Mouse (Mus musculus): Measurements from ENCODE around the gene Eme2.
"Not testable (repeated sequence)": the region's sequence is repeated elsewhere in the genome, so short reads cannot be mapped to it uniquely, and the experiment has no call there.

Eme2 gene
- long read RNA-seq, experiment 1, transcript Eme2-202 (8 exons, 1,521 nt), result major isoform, 5 of 11 reads
- long read RNA-seq, experiment 1, partial matches to known transcripts, result 3 of 11 reads
- long read RNA-seq, experiment 1, other reads (novel, unspliced or antisense), result 3 of 11 reads
- long read RNA-seq, experiment 2, full-length matches to known transcripts, result 7 of 11 reads
- long read RNA-seq, experiment 2, partial matches to known transcripts, result 1 of 11 reads
- long read RNA-seq, experiment 2, other reads (novel, unspliced or antisense), result 3 of 11 reads

- intact Hi-C loops (cut with DNase I), result loop anchor here (5.0 kb wide), 1 partner anchor 37 kb away; no protein-coding TSS in a partner anchor
Measured at GRCm38 (mm10) chr17:24894995-24895547, at the start of gene Eme2, which contains the start of gene Mrps34. Eme2 (minus strand) TSS chr17:24895087. Mrps34 (plus strand) TSS chr17:24895116.

- intact Hi-C loops (cut with DNase I), result not testable (repeated sequence)
Measured at GRCm38 (mm10) chr17:24943589-24943988, 48.7 kb upstream of the Eme2 start.

GRCm38 (mm10) chr17:24943036-24943435 lies 48.1 kb upstream of the Eme2 start:
- intact Hi-C loops (cut with DNase I), result no loop called here

- intact Hi-C loops (cut with DNase I), result not testable (repeated sequence)
Measured at GRCm38 (mm10) chr17:24942453-24942852, 47.6 kb upstream of the Eme2 start.

GRCm38 (mm10) chr17:24937266-24937665 lies 42.4 kb upstream of the Eme2 start:
- intact Hi-C loops (cut with DNase I), result no loop called here

GRCm38 (mm10) chr17:24936259-24937237 lies 41.7 kb upstream of the Eme2 start, which contains the start of gene Mapk8ip3:
Mapk8ip3 (minus strand) TSS chr17:24936977.
- intact Hi-C loops (cut with DNase I), result no loop called here

- intact Hi-C loops (cut with DNase I), result no loop called here
Measured at GRCm38 (mm10) chr17:24935666-24936065, 40.8 kb upstream of the Eme2 start.

- intact Hi-C loops (cut with DNase I), result loop anchor here (5.0 kb wide), 1 partner anchor 38 kb away; the partner anchor contains the start of genes Eme2, Mrps34 and Nme3
Measured at GRCm38 (mm10) chr17:24934926-24935325, 40.0 kb upstream of the Eme2 start.

- intact Hi-C loops (cut with DNase I), result loop anchor here (5.0 kb wide), 1 partner anchor 36 kb away; the partner anchor contains the start of genes Eme2, Mrps34 and Nme3
Measured at GRCm38 (mm10) chr17:24933163-24933562, 38.3 kb upstream of the Eme2 start.

GRCm38 (mm10) chr17:24932431-24932830 lies 37.5 kb upstream of the Eme2 start:
- intact Hi-C loops (cut with DNase I), result loop anchor here (5.0 kb wide), 1 partner anchor 35 kb away; the partner anchor contains the start of genes Eme2, Mrps34 and Nme3

- intact Hi-C loops (cut with DNase I), result no loop called here
Measured at GRCm38 (mm10) chr17:24929506-24929905, 34.6 kb upstream of the Eme2 start.

GRCm38 (mm10) chr17:24923246-24923645 lies 28.4 kb upstream of the Eme2 start:
- intact Hi-C loops (cut with DNase I), result no loop called here

- intact Hi-C loops (cut with DNase I), result no loop called here
Measured at GRCm38 (mm10) chr17:24913984-24914383, 19.1 kb upstream of the Eme2 start.

- intact Hi-C loops (cut with DNase I), result no loop called here
Measured at GRCm38 (mm10) chr17:24907591-24907990, 12.7 kb upstream of the Eme2 start.

- intact Hi-C loops (cut with DNase I), result no loop called here
Measured at GRCm38 (mm10) chr17:24903767-24904166, 8.9 kb upstream of the Eme2 start.

- intact Hi-C loops (cut with DNase I), result no loop called here
Measured at GRCm38 (mm10) chr17:24902671-24903474, 8.0 kb upstream of the Eme2 start.

- intact Hi-C loops (cut with DNase I), result no loop called here
Measured at GRCm38 (mm10) chr17:24902124-24902523, 7.2 kb upstream of the Eme2 start.

- intact Hi-C loops (cut with DNase I), result no loop called here
Measured at GRCm38 (mm10) chr17:24900014-24900413, 5.1 kb upstream of the Eme2 start.

GRCm38 (mm10) chr17:24899153-24899552 lies 4.3 kb upstream of the Eme2 start:
- intact Hi-C loops (cut with DNase I), result loop anchor here (5.0 kb wide), 1 partner anchor 33 kb away; no protein-coding TSS in a partner anchor
